Mouse (Mus musculus) left cerebral cortex, adult 18-20 months (tissue): ENCODE measurements at regions not wholly inside any gene's neighbourhood (a gene's known extent, or its start where the extent isn't known, plus 50 kb on each side); places are given as distances from the start of the nearest gene placed in this dataset.

Source experiments
- DNase-seq, 2 experiments: peaks; one replicate each; pipeline ENCODE4 v3.0.0; 2021 to 2022; ENCODE audit warnings: low spot score in 2 of 2, mixed read lengths in 1 of 2

GRCm38 (mm10) chr4:131484607-131485111 is 353.4 kb downstream of the Ptpru start:
- no peak for DNase-seq

GRCm38 (mm10) chr4:131485126-131485825 is 352.8 kb downstream of the Ptpru start:
- DNase-seq: no peak

- peak; percentile 84 to 97 for DNase-seq
These were observed 351.3 kb downstream of the Ptpru start for GRCm38 (mm10) chr4:131486821-131487220.

- no peak for DNase-seq
These were observed 349.8 kb downstream of the Ptpru start for GRCm38 (mm10) chr4:131488246-131488645.

GRCm38 (mm10) chr4:131489056-131489455 is 349.0 kb downstream of the Ptpru start:
- no peak for DNase-seq

GRCm38 (mm10) chr4:131491960-131492359 is 346.1 kb downstream of the Ptpru start:
- DNase-seq: no peak

GRCm38 (mm10) chr4:131493726-131494125 is 344.4 kb downstream of the Ptpru start:
- no peak for DNase-seq

- no peak for DNase-seq
These were observed 341.2 kb downstream of the Ptpru start for GRCm38 (mm10) chr4:131496900-131497299.

- DNase-seq: peak; percentile 44 to 57
These were observed 337.0 kb downstream of the Ptpru start for GRCm38 (mm10) chr4:131500928-131501650.

- peak; percentile 32 to 36 for DNase-seq
These were observed 329.9 kb downstream of the Ptpru start for GRCm38 (mm10) chr4:131508154-131508553.

- no peak for DNase-seq
These were observed 326.5 kb downstream of the Ptpru start for GRCm38 (mm10) chr4:131511586-131511985.

GRCm38 (mm10) chr4:131512768-131513167 is 325.3 kb downstream of the Ptpru start:
- no peak for DNase-seq

GRCm38 (mm10) chr4:131520636-131521306 is 317.3 kb downstream of the Ptpru start:
- DNase-seq: no peak

GRCm38 (mm10) chr4:131521307-131521651 is 316.8 kb downstream of the Ptpru start:
- peak in 1 of 2 experiments; percentile 26 for DNase-seq

- DNase-seq: peak; percentile 42 to 48
These were observed 312.9 kb downstream of the Ptpru start for GRCm38 (mm10) chr4:131525236-131525635.

GRCm38 (mm10) chr4:131530491-131530890 is 307.6 kb downstream of the Ptpru start:
- DNase-seq: no peak

- no peak for DNase-seq
These were observed 307.1 kb downstream of the Ptpru start for GRCm38 (mm10) chr4:131531003-131531402.

GRCm38 (mm10) chr4:131534831-131535230 is 303.3 kb downstream of the Ptpru start:
- no peak for DNase-seq

GRCm38 (mm10) chr4:131538237-131538636 is 299.9 kb downstream of the Ptpru start:
- no peak for DNase-seq

- no peak for DNase-seq
These were observed 291.5 kb downstream of the Ptpru start for GRCm38 (mm10) chr4:131546422-131547200.

GRCm38 (mm10) chr4:131549581-131549980 is 288.5 kb downstream of the Ptpru start:
- peak in 1 of 2 experiments; percentile 13 for DNase-seq
